Mouse (Mus musculus): ENCODE data around the gene Birc6. TPM values are rescaled to one million over a fixed set of nuclear protein-coding genes. Genes with fewer than 3 reads are reported as not detected.

The Birc6 gene
- total and polyA plus RNA-seq, 2 experiments from 2014 or later: 86.0 to 121 TPM

DNA sequence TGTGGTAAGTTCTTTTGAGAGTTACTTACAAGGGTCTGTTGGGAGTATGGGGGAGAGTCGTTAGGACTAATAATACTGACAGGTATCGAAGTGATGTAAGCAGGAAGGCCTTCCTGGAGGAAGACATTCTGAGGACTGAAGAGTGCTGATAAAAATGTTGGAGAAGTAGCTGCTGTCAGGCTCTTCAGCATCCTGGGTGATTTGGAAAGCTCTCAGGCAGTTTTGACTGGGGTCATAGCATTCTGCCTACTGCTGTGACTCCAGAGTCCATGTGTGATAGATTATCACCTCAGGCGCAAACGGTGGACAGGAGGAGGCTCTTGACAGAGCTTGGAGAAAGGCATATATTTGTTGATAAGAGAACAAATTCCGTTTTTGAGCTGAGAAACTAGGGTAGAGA is 177.4 kb downstream of the Birc6 start:
- Histone ChIP-seq H3K27ac (ENCODE audit: low read depth, low read length) (no peak overlapping the region), H3K4me3 (ENCODE audit: low read depth, low read length) (no peak overlapping the region), H3K36me3 (ENCODE audit: insufficient read depth) (peaks cover 18% of the 10 kb centered on the region; the same call in 1 of the 2 replicates), H3K9me3 (ENCODE audit: low read length) (no peaks in the 10 kb centered on the region), H3K9ac (no peak overlapping the region), H3K4me1 (ENCODE audit: insufficient read depth) (no peaks in the 10 kb centered on the region), H3K27me3 (ENCODE audit: insufficient read depth, low read length) (no peaks in the 10 kb centered on the region), H3K4me2 (ENCODE audit: low read depth) (no peak overlapping the region)
- no peak for TF ChIP-seq CTCF (IDR thresholded peaks at IDR 0.05; ENCODE audit: low read depth)
- ATAC-seq (no peak), DNase-seq (no peak)
- WGBS: 88% methylated on average over 5 of the region's 5 CpGs

DNA sequence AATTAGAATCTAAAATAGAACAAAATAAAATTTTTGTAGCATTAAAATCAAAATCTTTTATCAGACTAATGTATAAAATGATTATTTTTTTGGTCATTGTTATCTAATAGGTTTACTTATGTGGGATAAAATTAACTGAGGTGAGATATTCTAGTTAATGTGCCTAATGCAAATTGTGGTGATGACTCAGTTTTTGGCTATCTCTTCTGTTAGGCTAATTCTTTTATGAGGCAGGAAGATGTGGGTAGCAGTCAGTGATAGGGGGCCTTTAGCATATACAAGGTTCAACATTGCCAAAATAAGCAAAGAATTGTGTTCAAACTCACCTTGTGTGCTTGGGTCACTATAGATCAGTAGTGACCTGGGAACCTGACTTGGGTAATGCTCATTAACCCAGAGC is 178.5 kb downstream of the Birc6 start:
- peaks cover 13% of the 10 kb centered on the region; the same call in 1 of the 2 replicates for H3K36me3 ChIP-seq (ENCODE audit: insufficient read depth)
- DNase-seq (no peak), ATAC-seq (no peak)
- H3K4me3 ChIP-seq (ENCODE audit: low read depth, low read length): no peak overlapping the region
- H3K27ac ChIP-seq (ENCODE audit: low read depth, low read length): no peak overlapping the region
- no peak overlapping the region for H3K9ac ChIP-seq
- no peak overlapping the region for H3K4me2 ChIP-seq (ENCODE audit: low read depth)
- TF ChIP-seq CTCF (IDR thresholded peaks at IDR 0.05; ENCODE audit: low read depth): no peak
- no peaks in the 10 kb centered on the region for H3K4me1 ChIP-seq (ENCODE audit: insufficient read depth)
- no peaks in the 10 kb centered on the region for H3K27me3 ChIP-seq (ENCODE audit: insufficient read depth, low read length)
- no peaks in the 10 kb centered on the region for H3K9me3 ChIP-seq (ENCODE audit: low read length)

DNA sequence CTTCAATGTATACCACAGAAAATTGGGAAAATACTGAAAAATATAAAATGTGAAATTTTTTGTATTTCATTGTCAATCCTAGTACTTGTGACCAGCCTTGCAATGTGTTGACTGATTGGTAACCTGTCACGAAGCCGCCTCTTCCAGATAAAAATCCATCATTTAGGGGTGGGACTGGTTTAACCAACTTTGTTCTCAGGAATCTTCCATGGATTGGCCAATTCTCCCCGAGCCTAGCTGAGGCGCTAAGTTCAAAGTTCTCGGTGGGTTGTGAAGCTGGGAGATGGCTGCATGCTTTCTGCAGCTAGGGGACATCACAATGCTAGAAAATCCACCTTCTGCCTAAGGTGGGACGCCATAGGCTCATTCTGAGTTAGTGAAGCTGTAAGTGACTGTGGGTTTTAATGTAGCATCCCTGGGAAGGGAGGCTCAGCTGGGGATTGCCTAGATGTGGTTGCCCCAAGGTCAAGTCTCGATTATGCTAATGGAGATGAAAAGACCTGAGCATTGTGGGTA is 179.6 kb downstream of the Birc6 start:
- H3K4me2 ChIP-seq (ENCODE audit: low read depth): no peak overlapping the region
- H3K9me3 ChIP-seq (ENCODE audit: low read length): no peaks in the 10 kb centered on the region
- no peaks in the 10 kb centered on the region for H3K4me1 ChIP-seq (ENCODE audit: insufficient read depth)
- TF ChIP-seq CTCF (IDR thresholded peaks at IDR 0.05; ENCODE audit: low read depth): no peak
- peaks cover 6% of the 10 kb centered on the region; the same call in 1 of the 2 replicates for H3K36me3 ChIP-seq (ENCODE audit: insufficient read depth)
- 90% methylated on average over 7 of the region's 7 CpGs for WGBS
- no peaks in the 10 kb centered on the region for H3K27me3 ChIP-seq (ENCODE audit: insufficient read depth, low read length)
- ATAC-seq: no peak
- DNase-seq: no peak
- no peak overlapping the region for H3K27ac ChIP-seq (ENCODE audit: low read depth, low read length)
- H3K4me3 ChIP-seq (ENCODE audit: low read depth, low read length): no peak overlapping the region
- H3K9ac ChIP-seq: no peak overlapping the region

DNA sequence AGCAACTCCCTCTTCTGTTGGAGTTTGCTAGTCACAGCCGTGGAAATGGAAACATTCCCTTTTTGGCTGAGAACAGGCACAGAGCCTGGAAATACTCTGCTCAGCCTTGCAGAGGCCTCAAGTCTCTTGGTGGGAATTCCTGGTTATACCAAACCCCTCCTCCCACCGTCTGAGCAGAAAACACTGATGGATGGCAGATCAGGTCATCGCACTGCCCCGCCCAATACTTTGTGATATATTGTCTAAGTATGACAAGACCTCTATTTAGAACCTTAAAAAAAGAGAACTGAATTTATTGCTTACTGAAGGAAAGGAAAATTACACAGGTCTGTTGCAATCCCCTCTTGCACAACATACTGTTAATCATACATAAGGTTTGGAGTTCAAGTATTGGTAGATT is 182.6 kb downstream of the Birc6 start:
- no peaks in the 10 kb centered on the region for H3K4me1 ChIP-seq (ENCODE audit: insufficient read depth)
- H3K36me3 ChIP-seq (ENCODE audit: insufficient read depth): no peaks in the 10 kb centered on the region
- H3K9me3 ChIP-seq (ENCODE audit: low read length): no peaks in the 10 kb centered on the region
- no peak for ATAC-seq
- TF ChIP-seq CTCF (IDR thresholded peaks at IDR 0.05; ENCODE audit: low read depth): no peak
- H3K27ac ChIP-seq (ENCODE audit: low read depth, low read length): no peak overlapping the region
- no peaks in the 10 kb centered on the region for H3K27me3 ChIP-seq (ENCODE audit: insufficient read depth, low read length)
- H3K4me3 ChIP-seq (ENCODE audit: low read depth, low read length): no peak overlapping the region
- DNase-seq: no peak
- no peak overlapping the region for H3K9ac ChIP-seq
- 82% methylated on average over 4 of the region's 4 CpGs for WGBS
- H3K4me2 ChIP-seq (ENCODE audit: low read depth): no peak overlapping the region

GRCm38 (mm10) chr17:74711627-74712026 is 183.5 kb downstream of the Birc6 start:
- H3K27ac ChIP-seq (ENCODE audit: low read depth, low read length): no peak overlapping the region
- H3K4me1 ChIP-seq (ENCODE audit: insufficient read depth): no peaks in the 10 kb centered on the region
- no peak for ATAC-seq
- 93% methylated on average over 8 of the region's 8 CpGs for WGBS
- H3K36me3 ChIP-seq (ENCODE audit: insufficient read depth): no peaks in the 10 kb centered on the region
- no peak for TF ChIP-seq CTCF (IDR thresholded peaks at IDR 0.05; ENCODE audit: low read depth)
- H3K4me2 ChIP-seq (ENCODE audit: low read depth): no peak overlapping the region
- H3K9ac ChIP-seq: no peak overlapping the region
- no peaks in the 10 kb centered on the region for H3K27me3 ChIP-seq (ENCODE audit: insufficient read depth, low read length)
- no peak for DNase-seq
- H3K4me3 ChIP-seq (ENCODE audit: low read depth, low read length): no peak overlapping the region
- no peaks in the 10 kb centered on the region for H3K9me3 ChIP-seq (ENCODE audit: low read length)

- WGBS: 53% methylated on average over 3 of the region's 3 CpGs
- peaks cover 4% of the 10 kb centered on the region; the same call in 1 of the 2 replicates for H3K4me1 ChIP-seq (ENCODE audit: insufficient read depth)
- no peak overlapping the region for H3K4me2 ChIP-seq (ENCODE audit: low read depth)
- ATAC-seq (no peak), DNase-seq (no peak)
- H3K4me3 ChIP-seq (ENCODE audit: low read depth, low read length): no peak overlapping the region
- no peak overlapping the region for H3K27ac ChIP-seq (ENCODE audit: low read depth, low read length)
- no peaks in the 10 kb centered on the region for H3K36me3 ChIP-seq (ENCODE audit: insufficient read depth)
- no peaks in the 10 kb centered on the region for H3K9me3 ChIP-seq (ENCODE audit: low read length)
- no peak overlapping the region for H3K9ac ChIP-seq
- TF ChIP-seq CTCF (IDR thresholded peaks at IDR 0.05; ENCODE audit: low read depth): no peak
- no peaks in the 10 kb centered on the region for H3K27me3 ChIP-seq (ENCODE audit: insufficient read depth, low read length)
Observed at GRCm38 (mm10) chr17:74715128-74715527, 187.0 kb downstream of the Birc6 start.

DNA sequence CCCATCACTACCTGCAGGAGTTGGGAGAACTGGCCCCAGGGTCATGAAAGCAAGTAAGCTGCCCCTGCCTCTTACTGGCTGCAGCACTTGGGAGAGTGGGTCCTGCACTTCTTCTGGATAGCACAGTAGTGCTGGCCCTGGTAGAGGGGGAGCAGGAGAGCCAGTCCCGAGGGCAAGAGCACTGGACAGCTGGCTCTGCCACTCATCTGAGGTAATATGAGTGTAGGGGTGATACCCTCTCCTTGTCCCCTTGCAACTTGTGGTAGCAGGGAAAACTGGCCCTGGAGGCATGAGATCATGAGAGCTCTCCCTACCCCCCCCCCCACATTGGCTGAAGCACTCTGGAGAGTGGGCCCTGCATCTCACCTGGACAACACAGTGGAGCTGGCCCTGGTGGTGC is 187.6 kb downstream of the Birc6 start:
- ATAC-seq: no peak
- 67% methylated on average over 1 of the region's 1 CpGs for WGBS
- no peak overlapping the region for H3K4me3 ChIP-seq (ENCODE audit: low read depth, low read length)
- H3K9me3 ChIP-seq (ENCODE audit: low read length): no peaks in the 10 kb centered on the region
- no peak for TF ChIP-seq CTCF (IDR thresholded peaks at IDR 0.05; ENCODE audit: low read depth)
- peaks cover 4% of the 10 kb centered on the region; the same call in 1 of the 2 replicates for H3K4me1 ChIP-seq (ENCODE audit: insufficient read depth)
- H3K27ac ChIP-seq (ENCODE audit: low read depth, low read length): no peak overlapping the region
- no peak for DNase-seq
- no peaks in the 10 kb centered on the region for H3K27me3 ChIP-seq (ENCODE audit: insufficient read depth, low read length)
- H3K9ac ChIP-seq: no peak overlapping the region
- no peaks in the 10 kb centered on the region for H3K36me3 ChIP-seq (ENCODE audit: insufficient read depth)
- H3K4me2 ChIP-seq (ENCODE audit: low read depth): no peak overlapping the region
